23 mouse cellular contexts compared by ENCODE assay signal in the genomic region with DNA sequence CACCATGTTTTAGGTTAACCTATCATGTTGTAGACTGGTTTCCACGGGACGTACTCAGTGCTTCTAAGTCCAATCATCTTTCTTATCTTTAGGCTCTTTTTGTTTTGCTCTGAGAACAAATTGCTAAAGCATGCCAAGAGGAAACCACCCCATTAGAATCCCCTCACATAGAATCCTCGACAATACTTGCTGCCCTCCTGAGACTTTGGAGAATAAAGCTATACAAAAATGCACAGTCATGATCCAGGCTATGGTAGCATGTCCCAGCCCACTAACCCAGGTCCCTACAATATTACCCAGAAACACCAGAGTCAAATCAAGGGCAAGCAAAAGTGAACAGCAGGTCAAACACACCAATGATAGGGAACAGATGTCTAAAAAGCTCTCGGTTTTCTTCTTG. TPM values are rescaled to one million over a fixed set of nuclear protein-coding genes. Genes with fewer than 3 reads are reported as not detected.
DNase-seq lines count a peak whose midpoint lies in the region; ATAC-seq and TF ChIP-seq lines count a peak whose summit lies in the region.
"Not testable (repeated sequence)": the region's sequence is repeated elsewhere in the genome, so short reads cannot be mapped to it uniquely, and the experiment has no call there.
"Had no signal": no experiment of that assay in that cellular context is flagged by ENCODE, and none has a peak within 500 bp of the region (broad histone marks: within the 10 kb centered on the region; RNA-seq: fewer than 3 reads in every experiment).

No protein-coding gene starts in this region.

- not testable (repeated sequence) for TF ChIP-seq POLR2A in ES-Bruce4 (IDR thresholded peaks at IDR 0.05; ENCODE audit: insufficient read depth, low read length); testis, adult 2 months (IDR thresholded peaks at IDR 0.05; ENCODE audit: control insufficient read depth, low read depth, low read length)

- 74% methylated on average over 4 of the region's 4 CpGs for WGBS in embryonic facial prominence, embryonic 11.5 days

- not testable (repeated sequence) for ATAC-seq in embryonic facial prominence, embryonic 11.5 days (replicated peaks; ENCODE audit: insufficient number of reproducible peaks, low FRiP score, low TSS enrichment, low read depth)
- ATAC-seq in erythroblast, adult 5-6 weeks (replicated peaks; ENCODE audit: low FRiP score, poor library complexity, severe bottlenecking), result peak; percentile 74
- 0 out of 2 replicates have a peak, but pooled peaks have one; percentile 59 for ATAC-seq in erythroid progenitor cell, adult 5-6 weeks (replicated peaks; ENCODE audit: low FRiP score, poor library complexity, severe bottlenecking)

- peak overlapping the region; percentile 30; the same call in 1 of the 2 replicates for H3K4me3 ChIP-seq in E14TG2a.4 (replicated peaks; ENCODE audit: low read length)
- not testable (repeated sequence) for H3K4me3 ChIP-seq in ES-Bruce4 (ENCODE audit: low read depth, low read length); embryonic facial prominence, embryonic 11.5 days (ENCODE audit: low read depth, low read length); testis, adult 2 months (ENCODE audit: control insufficient read depth, low read depth, low read length)

- not testable (repeated sequence) for H3K9me3 ChIP-seq in E14TG2a.4 (ENCODE audit: low read length); ES-Bruce4 (replicated peaks; ENCODE audit: control insufficient read depth, insufficient read depth, low read length, poor library complexity, severe bottlenecking); embryonic facial prominence, embryonic 11.5 days (replicated peaks; ENCODE audit: control insufficient read depth, low read length)

- H3K27ac ChIP-seq in ES-Bruce4 (ENCODE audit: insufficient read depth, low read length), result peak overlapping the region; percentile 48; the same call in 1 of the 2 replicates
- H3K27ac ChIP-seq in embryonic facial prominence, embryonic 11.5 days (replicated peaks; ENCODE audit: low read depth, low read length), result not testable (repeated sequence)
- H3K27ac ChIP-seq in testis, adult 2 months (ENCODE audit: control insufficient read depth, insufficient read depth, low read depth, low read length), result peak overlapping the region; percentile 8; the same call in 1 of the 2 replicates

- TF ChIP-seq CTCF in E14TG2a.4 (conservative IDR thresholded peaks at IDR 0.05; ENCODE audit: low read length); ES-Bruce4 (IDR thresholded peaks at IDR 0.05; ENCODE audit: low read depth, low read length); testis, adult 2 months (IDR thresholded peaks at IDR 0.05; ENCODE audit: control insufficient read depth, insufficient read depth, insufficient replicate concordance, low read depth, low read length): not testable (repeated sequence)

- not testable (repeated sequence) for H3K27me3 ChIP-seq in E14TG2a.4 (ENCODE audit: insufficient read depth, low read length); ES-Bruce4 (ENCODE audit: control insufficient read depth, insufficient read depth, low read length, poor library complexity, severe bottlenecking); embryonic facial prominence, embryonic 11.5 days (ENCODE audit: control insufficient read depth, insufficient read depth, low read length); testis, adult 2 months (ENCODE audit: control insufficient read depth, insufficient read depth, low read length)

- peaks cover 19% of the 10 kb centered on the region for H3K36me3 ChIP-seq in E14TG2a.4 (ENCODE audit: insufficient read depth, low read length)
- H3K36me3 ChIP-seq in ES-Bruce4 (ENCODE audit: control insufficient read depth, insufficient read depth, low read length, poor library complexity, severe bottlenecking); embryonic facial prominence, embryonic 11.5 days (replicated peaks; ENCODE audit: control insufficient read depth, insufficient read depth, low read depth, low read length); testis, adult 2 months (ENCODE audit: control insufficient read depth, insufficient read depth, low read length): not testable (repeated sequence)

- not testable (repeated sequence) for H3K9ac ChIP-seq in ES-Bruce4 (ENCODE audit: low read depth, poor library complexity, severe bottlenecking); embryonic facial prominence, embryonic 11.5 days (replicated peaks; ENCODE audit: low read length)

- peaks cover 34% of the 10 kb centered on the region for H3K4me1 ChIP-seq in E14TG2a.4 (replicated peaks; ENCODE audit: low read depth, low read length)
- H3K4me1 ChIP-seq in ES-Bruce4 (ENCODE audit: control insufficient read depth, insufficient read depth, low read length); embryonic facial prominence, embryonic 11.5 days (ENCODE audit: control insufficient read depth, insufficient read depth, low read length); testis, adult 2 months (ENCODE audit: control insufficient read depth, insufficient read depth, low read length): not testable (repeated sequence)

- not testable (repeated sequence) for H3K4me2 ChIP-seq in embryonic facial prominence, embryonic 11.5 days (ENCODE audit: low read depth, low read length)

- TF ChIP-seq EP300 in ES-Bruce4 (IDR thresholded peaks at IDR 0.05; ENCODE audit: insufficient read depth, low read depth, low read length), result not testable (repeated sequence)

- DNase-seq in embryonic facial prominence, embryonic 11.5 days (ENCODE audit: low spot score), result peak; percentile 77

RNA-seq across cellular contexts. Expression of a gene that starts 17.2 kb away (rescaled TPM):
- 21.7 and 23.3 TPM in 2 replicates for polyA plus RNA-seq in ES-Bruce4 (2011; ENCODE audit: insufficient read depth, insufficient read length, low read depth, missing spikeins)
- polyA plus RNA-seq in embryonic facial prominence, embryonic 11.5 days (2014; fragmentation: Nextera tagmentation; extraction: Ambion mirVana), result 28.3 and 36.1 TPM in 2 replicates
- 5.8 and 6.9 TPM in 2 replicates for total RNA-seq in erythroblast, adult 5-6 weeks (2015; ENCODE audit: low replicate concordance)
- 8.8 and 12.5 TPM in 2 replicates for total RNA-seq in erythroblast, adult 5-6 weeks (2017; ENCODE audit: low replicate concordance)
- 13.0 and 17.6 TPM in 2 replicates for total RNA-seq in erythroid progenitor cell, adult 5-6 weeks (2015; ENCODE audit: low replicate concordance)
- 17.3 and 22.1 TPM in 2 replicates for total RNA-seq in erythroid progenitor cell, adult 5-6 weeks (2017; ENCODE audit: low replicate concordance)
- polyA plus RNA-seq in testis, adult 2 months (2012; rRNA removed), result 2.5 and 3.1 TPM in 2 replicates

RNA-seq across cellular contexts. Expression of a gene that starts 24.9 kb away (rescaled TPM):
- polyA plus RNA-seq in ES-Bruce4 (2011; ENCODE audit: insufficient read depth, insufficient read length, low read depth, missing spikeins), result not detected in 2 replicates
- polyA plus RNA-seq in embryonic facial prominence, embryonic 11.5 days (2014; fragmentation: Nextera tagmentation; extraction: Ambion mirVana), result not detected in 2 replicates
- total RNA-seq in erythroblast, adult 5-6 weeks (2015; ENCODE audit: low replicate concordance), result not detected in 2 replicates
- total RNA-seq in erythroblast, adult 5-6 weeks (2017; ENCODE audit: low replicate concordance), result not detected in 2 replicates
- not detected in 2 replicates for total RNA-seq in erythroid progenitor cell, adult 5-6 weeks (2015; ENCODE audit: low replicate concordance)
- not detected in 2 replicates for total RNA-seq in erythroid progenitor cell, adult 5-6 weeks (2017; ENCODE audit: low replicate concordance)
- polyA plus RNA-seq in testis, adult 2 months (2012; rRNA removed), result 0.12 and 0.20 TPM in 2 replicates
- total RNA-seq: CH12.LX, G1E, MEL had no signal
- polyA plus RNA-seq: activated CD4-positive, CD25-positive, alpha-beta regulatory T cell, adult 4 months; C2C12; CD4-positive, CD25-positive, alpha-beta regulatory T cell, adult 4 months; G1E; Patski had no signal

RNA-seq across cellular contexts. Expression of a gene that starts 33.2 kb away (rescaled TPM):
- polyA plus RNA-seq in ES-Bruce4 (2011; ENCODE audit: insufficient read depth, insufficient read length, low read depth, missing spikeins), result not detected in 2 replicates
- polyA plus RNA-seq in embryonic facial prominence, embryonic 11.5 days (2014; fragmentation: Nextera tagmentation; extraction: Ambion mirVana), result not detected in 2 replicates
- not detected in 2 replicates for total RNA-seq in erythroblast, adult 5-6 weeks (2015; ENCODE audit: low replicate concordance)
- total RNA-seq in erythroblast, adult 5-6 weeks (2017; ENCODE audit: low replicate concordance), result not detected in 2 replicates
- not detected in 2 replicates for total RNA-seq in erythroid progenitor cell, adult 5-6 weeks (2015; ENCODE audit: low replicate concordance)
- total RNA-seq in erythroid progenitor cell, adult 5-6 weeks (2017; ENCODE audit: low replicate concordance), result not detected in 2 replicates
- 20.5 and 30.8 TPM in 2 replicates for polyA plus RNA-seq in testis, adult 2 months (2012; rRNA removed)
- total RNA-seq: adrenal gland, adult 18-20 months; adrenal gland, adult 2 months; adrenal gland, adult 8-10 months; adrenal gland, postnatal 10 days; adrenal gland, postnatal 14 days; adrenal gland, postnatal 25 days; adrenal gland, postnatal 36 days; adrenal gland, postnatal 4 days; CH12.LX; G1E; MEL had no signal
- polyA plus RNA-seq: activated CD4-positive, CD25-positive, alpha-beta regulatory T cell, adult 4 months; adrenal gland, adult 2 months; brain, embryonic 14.5 days; C2C12; CD4-positive, CD25-positive, alpha-beta regulatory T cell, adult 4 months; cerebellum, adult 2 months; G1E; Patski had no signal

Comparison
In these comparisons a context has a peak if more than half of its experiments do, and no peak if none do; other contexts are left out.
1. RNA of a gene that starts 33.2 kb away (polyA plus RNA-seq): 20.5 to 30.8 TPM in testis, adult 2 months; not detected in ES-Bruce4 and not detected in embryonic facial prominence, embryonic 11.5 days; every median in the first group is over 10 times any median in the second.